Mouse (Mus musculus): Measurements from ENCODE around the gene Rpl31. TPM values are rescaled to one million over a fixed set of nuclear protein-coding genes. Genes with fewer than 3 reads are reported as not detected.

Rpl31 gene
- polyA plus RNA-seq, 1 experiment from 2014 or later: 425 TPM

- Histone ChIP-seq H3K9me3 (no peaks in the 10 kb centered on the region), H3K4me3 (no peak overlapping the region), H3K27ac (no peak overlapping the region), H3K36me3 (no peaks in the 10 kb centered on the region), H3K27me3 (ENCODE audit: insufficient read depth, poor library complexity, severe bottlenecking) (peaks cover 15% of the 10 kb centered on the region; the same call in 1 of the 2 replicates), H3K4me1 (replicated peaks) (peaks cover 8% of the 10 kb centered on the region; the same call in 1 of the 2 replicates)
- no peak for DNase-seq (ENCODE audit: low spot score)
- WGBS: 89% methylated on average over 6 of the region's 6 CpGs
Observed at GRCm38 (mm10) chr1:39340156-39340555, 27.5 kb upstream of the Rpl31 start.

GRCm38 (mm10) chr1:39340647-39341046 lies 27.0 kb upstream of the Rpl31 start:
- WGBS: 29% methylated on average over 8 of the region's 8 CpGs
- Histone ChIP-seq H3K9me3 (no peaks in the 10 kb centered on the region), H3K27me3 (ENCODE audit: insufficient read depth, poor library complexity, severe bottlenecking) (peaks cover 10% of the 10 kb centered on the region; the same call in 1 of the 2 replicates), H3K4me3 (no peak overlapping the region), H3K36me3 (no peaks in the 10 kb centered on the region), H3K27ac (no peak overlapping the region), H3K4me1 (replicated peaks) (peaks cover 5% of the 10 kb centered on the region; the same call in 1 of the 2 replicates)
- DNase-seq (ENCODE audit: low spot score): peak; percentile 43

- 82% methylated on average over 4 of the region's 4 CpGs for WGBS
- no peaks in the 10 kb centered on the region for H3K9me3 ChIP-seq
- H3K4me3 ChIP-seq: no peak overlapping the region
- H3K27me3 ChIP-seq (ENCODE audit: insufficient read depth, poor library complexity, severe bottlenecking): peaks cover under 1% of the 10 kb centered on the region; the same call in 1 of the 2 replicates
- no peak for DNase-seq (ENCODE audit: low spot score)
- H3K27ac ChIP-seq: no peak overlapping the region
- no peaks in the 10 kb centered on the region for H3K36me3 ChIP-seq
- H3K4me1 ChIP-seq (replicated peaks): no peaks in the 10 kb centered on the region
Observed at GRCm38 (mm10) chr1:39341807-39342206, 25.8 kb upstream of the Rpl31 start.

- no peak overlapping the region for H3K27ac ChIP-seq
- H3K4me3 ChIP-seq: no peak overlapping the region
- H3K9me3 ChIP-seq: no peaks in the 10 kb centered on the region
- H3K27me3 ChIP-seq (ENCODE audit: insufficient read depth, poor library complexity, severe bottlenecking): no peaks in the 10 kb centered on the region
- no peaks in the 10 kb centered on the region for H3K36me3 ChIP-seq
- DNase-seq (ENCODE audit: low spot score): no peak
- WGBS: 78% methylated on average over 5 of the region's 5 CpGs
- no peaks in the 10 kb centered on the region for H3K4me1 ChIP-seq (replicated peaks)
Observed at GRCm38 (mm10) chr1:39343242-39343641, 24.4 kb upstream of the Rpl31 start.

- no peaks in the 10 kb centered on the region for H3K4me1 ChIP-seq (replicated peaks)
- no peak for DNase-seq (ENCODE audit: low spot score)
- 60% methylated on average over 21 of the region's 21 CpGs for WGBS
- H3K9me3 ChIP-seq: no peaks in the 10 kb centered on the region
- no peaks in the 10 kb centered on the region for H3K36me3 ChIP-seq
- H3K27me3 ChIP-seq (ENCODE audit: insufficient read depth, poor library complexity, severe bottlenecking): no peaks in the 10 kb centered on the region
- H3K27ac ChIP-seq: no peak overlapping the region
- no peak overlapping the region for H3K4me3 ChIP-seq
Observed at GRCm38 (mm10) chr1:39344981-39345600, 22.6 kb upstream of the Rpl31 start.

- Histone ChIP-seq H3K27ac (no peak overlapping the region), H3K27me3 (ENCODE audit: insufficient read depth, poor library complexity, severe bottlenecking) (no peaks in the 10 kb centered on the region), H3K4me3 (no peak overlapping the region), H3K9me3 (no peaks in the 10 kb centered on the region), H3K4me1 (replicated peaks) (no peaks in the 10 kb centered on the region), H3K36me3 (no peaks in the 10 kb centered on the region)
- DNase-seq (ENCODE audit: low spot score): no peak
- 70% methylated on average over 1 of the region's 1 CpGs for WGBS
Observed at GRCm38 (mm10) chr1:39349001-39349400, 18.6 kb upstream of the Rpl31 start.

- Histone ChIP-seq H3K27me3 (ENCODE audit: insufficient read depth, poor library complexity, severe bottlenecking) (no peaks in the 10 kb centered on the region), H3K4me3 (no peak overlapping the region), H3K27ac (no peak overlapping the region), H3K4me1 (replicated peaks) (no peaks in the 10 kb centered on the region), H3K36me3 (no peaks in the 10 kb centered on the region), H3K9me3 (no peaks in the 10 kb centered on the region)
- DNase-seq (ENCODE audit: low spot score): no peak
- 84% methylated on average over 7 of the region's 7 CpGs for WGBS
Observed at GRCm38 (mm10) chr1:39349427-39349826, 18.2 kb upstream of the Rpl31 start.

GRCm38 (mm10) chr1:39361754-39362514 lies 5.7 kb upstream of the Rpl31 start:
- H3K9me3 ChIP-seq: 0 out of 2 replicates have a peak, but pooled peaks cover 2% of the 10 kb centered on the region
- H3K4me3 ChIP-seq: peak overlapping the region; percentile 37
- no peak overlapping the region for H3K27ac ChIP-seq
- WGBS: 26% methylated on average over 24 of the region's 24 CpGs
- no peaks in the 10 kb centered on the region for H3K36me3 ChIP-seq
- peaks cover 13% of the 10 kb centered on the region for H3K4me1 ChIP-seq (replicated peaks)
- no peaks in the 10 kb centered on the region for H3K27me3 ChIP-seq (ENCODE audit: insufficient read depth, poor library complexity, severe bottlenecking)
- DNase-seq (ENCODE audit: low spot score): no peak

GRCm38 (mm10) chr1:39362515-39362893 lies 5.1 kb upstream of the Rpl31 start:
- Histone ChIP-seq H3K9me3 (0 out of 2 replicates have a peak, but pooled peaks cover 2% of the 10 kb centered on the region), H3K27me3 (ENCODE audit: insufficient read depth, poor library complexity, severe bottlenecking) (no peaks in the 10 kb centered on the region), H3K4me1 (replicated peaks) (peaks cover 17% of the 10 kb centered on the region), H3K4me3 (no peak overlapping the region), H3K27ac (no peak overlapping the region), H3K36me3 (no peaks in the 10 kb centered on the region)
- 55% methylated on average over 7 of the region's 7 CpGs for WGBS
- DNase-seq (ENCODE audit: low spot score): no peak

- H3K36me3 ChIP-seq: peaks cover 17% of the 10 kb centered on the region
- no peaks in the 10 kb centered on the region for H3K27me3 ChIP-seq (ENCODE audit: insufficient read depth, poor library complexity, severe bottlenecking)
- WGBS: 84% methylated on average over 1 of the region's 1 CpGs
- no peak overlapping the region for H3K27ac ChIP-seq
- H3K9me3 ChIP-seq: no peaks in the 10 kb centered on the region
- DNase-seq (ENCODE audit: low spot score): no peak
- peaks cover 29% of the 10 kb centered on the region for H3K4me1 ChIP-seq (replicated peaks)
- no peak overlapping the region for H3K4me3 ChIP-seq
Observed at GRCm38 (mm10) chr1:39365562-39365961, 2.1 kb upstream of the Rpl31 start.

GRCm38 (mm10) chr1:39367045-39367444 lies 597 bp upstream of the Rpl31 start:
- Histone ChIP-seq H3K4me1 (replicated peaks) (peaks cover 22% of the 10 kb centered on the region), H3K36me3 (peaks cover 32% of the 10 kb centered on the region), H3K27me3 (ENCODE audit: insufficient read depth, poor library complexity, severe bottlenecking) (no peaks in the 10 kb centered on the region), H3K4me3 (peak overlapping the region; percentile 98), H3K9me3 (no peaks in the 10 kb centered on the region), H3K27ac (peak overlapping the region; percentile 97)
- DNase-seq (ENCODE audit: low spot score): no peak
- 29% methylated on average over 6 of the region's 6 CpGs for WGBS

GRCm38 (mm10) chr1:39368267-39368841 lies 712 bp downstream of the Rpl31 start:
- Histone ChIP-seq H3K9me3 (no peaks in the 10 kb centered on the region), H3K4me1 (replicated peaks) (peaks cover 20% of the 10 kb centered on the region), H3K36me3 (peaks cover 45% of the 10 kb centered on the region), H3K4me3 (peak overlapping the region; percentile 98), H3K27ac (peak overlapping the region; percentile 97), H3K27me3 (ENCODE audit: insufficient read depth, poor library complexity, severe bottlenecking) (no peaks in the 10 kb centered on the region)
- under 1% methylated on average over 34 of the region's 34 CpGs for WGBS
- no peak for DNase-seq (ENCODE audit: low spot score)

- no peak overlapping the region for H3K4me3 ChIP-seq
- H3K36me3 ChIP-seq: peaks cover 60% of the 10 kb centered on the region
- 93% methylated on average over 6 of the region's 6 CpGs for WGBS
- no peak overlapping the region for H3K27ac ChIP-seq
- no peak for DNase-seq (ENCODE audit: low spot score)
- H3K4me1 ChIP-seq (replicated peaks): peaks cover 20% of the 10 kb centered on the region
- H3K27me3 ChIP-seq (ENCODE audit: insufficient read depth, poor library complexity, severe bottlenecking): no peaks in the 10 kb centered on the region
- no peaks in the 10 kb centered on the region for H3K9me3 ChIP-seq
Observed at GRCm38 (mm10) chr1:39370431-39370830, 2.8 kb downstream of the Rpl31 start.
